Mouse (Mus musculus): ENCODE results near the gene Spata21.

DNA sequence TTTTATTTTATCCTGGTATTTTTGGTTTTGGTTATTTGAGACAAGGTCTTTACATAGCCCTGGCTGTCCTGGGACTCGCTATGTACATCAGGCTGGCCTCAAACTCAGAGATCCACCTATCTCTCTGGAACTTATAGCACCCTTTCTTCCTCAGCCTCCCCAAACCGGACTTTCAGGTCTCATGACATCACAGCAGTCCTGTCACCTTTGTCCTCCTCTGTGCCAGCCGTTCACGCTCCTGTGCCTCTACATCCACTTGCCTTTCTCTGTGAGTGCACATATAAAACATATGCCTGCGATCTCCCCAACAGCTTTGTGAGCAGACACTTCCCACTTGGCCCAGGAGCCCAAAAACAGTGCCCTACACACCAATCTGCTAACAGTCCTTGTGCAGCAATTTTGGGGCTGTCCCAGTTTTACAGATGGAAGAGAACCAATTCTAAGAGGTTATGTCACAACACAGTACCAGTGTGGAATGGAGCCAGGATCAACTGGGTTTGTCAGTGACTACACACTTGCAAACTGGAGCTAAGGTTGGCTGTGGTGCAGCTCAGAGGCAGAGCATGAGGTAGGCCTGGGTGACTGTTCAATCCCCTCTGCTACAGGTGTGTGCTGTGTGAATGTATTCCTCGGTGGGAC is 42.7 kb downstream of the Spata21 start:
- no peak for TF ChIP-seq POLR2A (IDR thresholded peaks at IDR 0.05; ENCODE audit: low read depth, low read length)
- no peak for TF ChIP-seq CTCF (IDR thresholded peaks at IDR 0.05; ENCODE audit: borderline replicate concordance, insufficient read depth, low read length)

Measured in embryonic fibroblast, embryonic 13.5 days (primary cell).